Comparison of ENCODE assay signal across 16 mouse cellular contexts in the genomic region with DNA sequence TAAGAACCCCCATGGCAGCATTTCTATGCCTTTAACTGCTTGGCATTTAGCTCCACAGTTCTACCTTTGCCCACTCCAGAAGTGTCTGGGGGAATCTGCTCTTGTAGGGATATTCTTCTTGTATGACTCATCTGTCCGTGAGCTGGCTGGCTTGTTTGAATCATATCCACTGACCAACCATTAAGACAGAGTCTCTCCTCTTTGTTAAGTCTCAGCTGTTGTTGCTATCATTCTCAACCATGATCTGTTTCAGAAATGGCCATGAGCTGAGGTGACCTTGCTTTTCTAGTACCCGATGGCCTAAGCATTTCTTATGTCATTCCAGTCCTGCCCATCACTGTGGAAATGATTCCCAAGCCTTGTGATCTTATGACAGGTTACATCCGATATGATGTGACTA.
DNase-seq lines count a peak whose midpoint lies in the region.
"Had no signal": no experiment of that assay in that cellular context is flagged by ENCODE, and none has a peak within 500 bp of the region (broad histone marks: within the 10 kb centered on the region; RNA-seq: fewer than 3 reads in every experiment).

No protein-coding gene starts in this region.

- DNase-seq in adrenal gland, adult (ENCODE audit: inconsistent age in 2 of 2, low spot score in 1 of 2) = peak; percentile 23 to 66
- DNase-seq in adrenal gland, adult 18-20 months (ENCODE audit: low spot score in 2 of 2) = no peak
- DNase-seq in heart, adult 11 months = peak; percentile 53
- no peak for DNase-seq in heart, postnatal 14 days
- peak; percentile 8 for DNase-seq in brain, adult 2 months (ENCODE audit: low read depth, low spot score)
- no peak for DNase-seq in urinary bladder, postnatal 14 days (ENCODE audit: low spot score)
- DNase-seq: B cell, adult 2 months; cerebellum, adult 11 months; cerebellum, adult 2 months; cerebellum, adult 9-11 months; cerebellum, postnatal 25 days; forebrain, postnatal 0 days; gastrocnemius, postnatal 25 days; heart, postnatal 36 days; kidney, adult 11 months; kidney, adult 8-10 months had no signal

- intact Hi-C loops in heart, postnatal 14 days (cut with DNase I) = no loop called here

Comparison
In these comparisons a context has a peak if more than half of its experiments do, and no peak if none do; other contexts are left out.
1. DNase-seq: peak in adrenal gland, adult (2 of 2), heart, adult 11 months (single experiment) and brain, adult 2 months (single experiment); none in adrenal gland, adult 18-20 months (0 of 2), heart, postnatal 14 days (0 of 2) and urinary bladder, postnatal 14 days (single experiment).